Mouse (Mus musculus) ES-Bruce4 (cell line): ENCODE measurements at regions not wholly inside any gene's neighbourhood (a gene's known extent, or its start where the extent isn't known, plus 50 kb on each side); places are given as distances from the start of the nearest gene placed in this dataset.

Experiments
- EP300 ChIP-seq: IDR thresholded peaks from 2 replicates; pipeline ENCODE4 v1.6.1; 2011; ENCODE audit warnings: low read depth, low read length; ENCODE audit not compliant: insufficient read depth
- POLR2A ChIP-seq: IDR thresholded peaks from one replicate; pipeline ENCODE4 v1.8.1; 2011; ENCODE audit warnings: low read length; ENCODE audit not compliant: insufficient read depth

DNA sequence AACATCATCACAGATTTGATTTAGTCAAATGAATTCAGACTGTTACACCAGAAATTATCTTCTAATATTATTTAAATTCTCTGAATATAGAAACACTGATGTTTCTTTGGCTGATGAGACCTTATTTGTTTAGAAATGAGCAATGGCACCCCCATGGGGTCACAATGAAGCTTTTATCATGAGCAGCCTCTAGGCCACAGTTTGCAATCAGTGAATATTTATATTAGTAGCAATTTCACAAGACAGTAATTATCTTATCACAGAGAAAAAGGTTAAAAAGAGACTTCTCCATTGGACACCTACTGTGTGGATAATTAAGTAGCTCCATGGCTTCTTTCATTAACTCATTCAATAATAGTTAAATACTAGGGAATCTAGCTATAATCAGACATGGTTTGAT, 1729.1 kb upstream of the Pcdh20 start:
- TF ChIP-seq EP300 (no peak), POLR2A (no peak)
